Mouse (Mus musculus) ES-E14 (cell line): ENCODE data around the gene Actrt2.

Source experiments
- HCFC1 ChIP-seq: IDR thresholded peaks from 2 replicates; pipeline ENCODE4 v1.6.1; 2012; ENCODE audit warnings: low read length, inconsistent platforms, borderline replicate concordance; ENCODE audit not compliant: insufficient read depth
- ZC3H11A ChIP-seq: IDR thresholded peaks from 2 replicates; pipeline ENCODE4 v1.6.1; 2012; ENCODE audit warnings: low read depth, mild to moderate bottlenecking, inconsistent platforms, low read length, borderline replicate concordance

- TF ChIP-seq ZC3H11A (no peak), HCFC1 (no peak)
Measured at GRCm38 (mm10) chr4:154661256-154661655, 6.4 kb downstream of the Actrt2 start.
